ENCODE assay signal across 11 mouse cellular contexts in genomic region chr11:52641725-52642338, GRCm38 (mm10).
A peak's percentile ranks its signal among the peaks of the same experiment; 100 is the strongest.
DNase-seq lines count a peak whose midpoint lies in the region; ATAC-seq lines count a peak whose summit lies in the region.
"Had no signal": no experiment of that assay in that cellular context is flagged by ENCODE, and none has a peak within 500 bp of the region (broad histone marks: within the 10 kb centered on the region; RNA-seq: fewer than 3 reads in every experiment).

No protein-coding gene starts in this region.

- H3K4me3 ChIP-seq in heart, embryonic 10.5 days: no peak overlapping the region
- H3K4me3 ChIP-seq in hindbrain, embryonic 16.5 days (ENCODE audit: low read length): no peak overlapping the region
- H3K4me3 ChIP-seq: left cerebral cortex, adult 2 months had no signal

- H3K4me1 ChIP-seq in heart, embryonic 10.5 days: peaks cover 50% of the 10 kb centered on the region
- H3K4me1 ChIP-seq in hindbrain, embryonic 16.5 days (ENCODE audit: control insufficient read depth, insufficient read depth, low read depth, low read length): peaks cover 15% of the 10 kb centered on the region

- no peaks in the 10 kb centered on the region for H3K36me3 ChIP-seq in heart, embryonic 10.5 days
- no peaks in the 10 kb centered on the region for H3K36me3 ChIP-seq in hindbrain, embryonic 16.5 days (ENCODE audit: control insufficient read depth, insufficient read depth, low read length)

- DNase-seq in heart, embryonic 10.5 days (ENCODE audit: low spot score): peak; percentile 93
- DNase-seq in heart, adult 9 months (ENCODE audit: low spot score in 2 of 2): no peak
- DNase-seq in right cerebral cortex, adult 18-20 months: peak; percentile 57
- DNase-seq in right cerebral cortex, postnatal 25 days: no peak
- DNase-seq in kidney, adult 11 months: no peak
- DNase-seq: cerebellum, adult 18-20 months; lung, adult 2 months had no signal

- 3% methylated on average over 14 of the region's 14 CpGs for WGBS in heart, embryonic 10.5 days
- 13% methylated on average over 14 of the region's 14 CpGs for WGBS in hindbrain, embryonic 16.5 days

- H3K4me2 ChIP-seq in hindbrain, embryonic 16.5 days (ENCODE audit: low read length): no peak overlapping the region

- no peak overlapping the region for H3K9ac ChIP-seq in hindbrain, embryonic 16.5 days (ENCODE audit: low read depth, low read length)

- peak overlapping the region; percentile 75 for H3K27ac ChIP-seq in heart, embryonic 10.5 days
- no peak overlapping the region for H3K27ac ChIP-seq in hindbrain, embryonic 16.5 days (ENCODE audit: low read depth, low read length)
- H3K27ac ChIP-seq: left cerebral cortex, adult 2 months had no signal

- peak; percentile 40 for ATAC-seq in hindbrain, embryonic 16.5 days
- ATAC-seq in erythroblast, adult 5-6 weeks (replicated peaks; ENCODE audit: low FRiP score, poor library complexity, severe bottlenecking): no peak
- no peak for ATAC-seq in megakaryocyte, adult 5-6 weeks (ENCODE audit: poor library complexity, severe bottlenecking)

- H3K9me3 ChIP-seq in heart, embryonic 10.5 days: no peaks in the 10 kb centered on the region
- H3K9me3 ChIP-seq in hindbrain, embryonic 16.5 days (ENCODE audit: control insufficient read depth, low read length): no peaks in the 10 kb centered on the region

- H3K27me3 ChIP-seq in heart, embryonic 10.5 days (ENCODE audit: insufficient read depth, poor library complexity, severe bottlenecking): peaks cover 21% of the 10 kb centered on the region
- H3K27me3 ChIP-seq in hindbrain, embryonic 16.5 days (replicated peaks; ENCODE audit: control insufficient read depth, insufficient read depth, low read length): no peaks in the 10 kb centered on the region; the same call in 1 of the 2 replicates

Comparison
In these comparisons a context has a peak if more than half of its experiments do, and no peak if none do; other contexts are left out.
1. DNase-seq: peak in heart, embryonic 10.5 days (single experiment) and right cerebral cortex, adult 18-20 months (single experiment); none in heart, adult 9 months (0 of 2), right cerebral cortex, postnatal 25 days (single experiment) and kidney, adult 11 months (single experiment).